Mouse (Mus musculus) embryonic facial prominence, embryonic 11.5 days (tissue): Measurements from ENCODE around the gene Sall4. TPM values are rescaled to one million over a fixed set of nuclear protein-coding genes. Genes with fewer than 3 reads are reported as not detected.
A peak's percentile ranks its signal among the peaks of the same experiment; 100 is the strongest.
"Not testable (repeated sequence)": the region's sequence is repeated elsewhere in the genome, so short reads cannot be mapped to it uniquely, and the experiment has no call there.

Source experiments
- ATAC-seq: fragments of 200-750 bp; cut with Nextera tagmentation; replicated peaks from 2 replicates; pipeline ENCODE4 v1.8.0; 2017; ENCODE audit warnings: low read depth; ENCODE audit not compliant: insufficient number of reproducible peaks, low FRiP score, low TSS enrichment
- DNase-seq: peaks from one replicate; pipeline ENCODE4 v3.0.0-alpha.2; 2015; ENCODE audit warnings: low spot score
- H3K27ac ChIP-seq: fragments of 300-500 bp; sonication (generic); replicated peaks from 2 replicates; pipeline ENCODE4 v1.5.1; 2014; ENCODE audit warnings: mild to moderate bottlenecking, low read depth, low read length, control low read depth
- H3K27me3 ChIP-seq: fragments of 300-500 bp; sonication (generic); 2 replicates; pipeline ENCODE4 v1.6.1; 2014; ENCODE audit warnings: mild to moderate bottlenecking, low read length, moderate library complexity, mixed read lengths; ENCODE audit not compliant: control insufficient read depth, insufficient read depth
- H3K36me3 ChIP-seq: fragments of 300-500 bp; sonication (generic); replicated peaks from 2 replicates; pipeline ENCODE4 v1.6.1; 2014; ENCODE audit warnings: low read depth, mild to moderate bottlenecking, low read length, moderate library complexity, mixed read lengths; ENCODE audit not compliant: control insufficient read depth, insufficient read depth
- H3K4me1 ChIP-seq: fragments of 300-500 bp; sonication (generic); 2 replicates; pipeline ENCODE4 v1.6.1; 2014; ENCODE audit warnings: low read length, mixed read lengths; ENCODE audit not compliant: control insufficient read depth, insufficient read depth
- H3K4me2 ChIP-seq: fragments of 300-500 bp; sonication (generic); 2 replicates; pipeline ENCODE4 v1.6.1; 2014; ENCODE audit warnings: low read depth, mild to moderate bottlenecking, control low read depth, low read length, moderate library complexity
- H3K4me3 ChIP-seq: fragments of 300-500 bp; sonication (generic); 2 replicates; pipeline ENCODE4 v1.5.1; 2014; ENCODE audit warnings: low read depth, low read length, control low read depth
- H3K9ac ChIP-seq: fragments of 300-500 bp; sonication (generic); replicated peaks from 2 replicates; pipeline ENCODE4 v1.6.1; 2014; ENCODE audit warnings: mild to moderate bottlenecking, control low read depth, low read length
- H3K9me3 ChIP-seq: fragments of 300-500 bp; sonication (generic); replicated peaks from 2 replicates; pipeline ENCODE4 v1.6.1; 2016; ENCODE audit warnings: mild to moderate bottlenecking, low read length, inconsistent platforms, mixed read lengths; ENCODE audit not compliant: control insufficient read depth
- WGBS: fragments of 180-500 bp; shearing (Covaris S2); extraction: QIAGEN DNeasy Blood & Tissue Kit; methylation state at CpG from one replicate; pipeline ENCODE4 v1.1.7; 2014; 5-methylcytosine and 5-hydroxymethylcytosine counted together
- polyA plus RNA-seq: library from polyadenylated mRNA; unstranded; fragments of >200 nt; fragmentation: Nextera tagmentation; extraction: Ambion mirVana; gene quantifications from 2 replicates; pipeline ENCODE4 v1.2.1, GENCODE M21; 2014

Sall4 gene
- polyA plus RNA-seq, 1 experiment from 2014 or later: 13.3 TPM

DNA sequence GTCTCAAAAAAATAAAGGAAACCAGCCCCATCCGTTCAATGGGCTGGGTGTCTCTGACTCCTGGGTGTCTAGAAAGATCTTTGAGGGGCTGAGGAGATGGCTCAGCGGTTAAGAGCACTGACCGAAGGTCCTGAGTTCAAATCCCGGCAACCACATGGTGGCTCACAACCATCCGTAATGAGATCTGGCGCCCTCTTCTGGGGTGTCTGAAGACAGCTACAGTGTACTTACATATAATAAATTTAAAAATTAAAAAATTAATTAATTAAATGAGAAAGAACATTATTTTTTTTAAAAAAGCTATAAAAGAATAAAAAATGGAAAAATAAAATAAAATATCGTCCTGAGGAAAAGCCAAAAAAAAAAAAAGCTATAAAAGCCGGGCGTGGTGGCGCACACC, 23.3 kb downstream of the Sall4 start:
- H3K27ac ChIP-seq, ATAC-seq, H3K36me3 ChIP-seq, H3K4me3 ChIP-seq, H3K27me3 ChIP-seq, H3K4me2 ChIP-seq, H3K4me1 ChIP-seq, DNase-seq, H3K9me3 ChIP-seq, H3K9ac ChIP-seq: not testable (repeated sequence)
- WGBS: 90% methylated on average over 10 of the region's 10 CpGs

DNA sequence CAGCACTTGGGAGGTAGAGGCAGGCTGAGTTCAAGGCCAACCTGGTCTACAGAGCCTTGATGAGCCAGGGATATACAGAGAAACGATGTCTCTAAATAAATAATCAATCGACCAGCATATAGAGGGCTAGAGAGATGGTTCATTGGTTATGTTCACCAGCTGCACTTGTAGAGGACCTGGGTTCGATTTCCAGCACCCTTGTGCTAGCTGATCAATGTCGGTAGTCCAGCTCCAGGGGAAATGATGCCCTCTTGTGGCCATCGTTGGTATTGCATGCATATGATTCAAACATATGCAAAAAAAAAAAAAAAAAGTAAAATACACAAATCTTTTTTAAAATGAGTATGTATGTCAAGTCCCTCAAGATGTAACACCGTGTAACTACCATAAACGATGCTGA, 25.1 kb downstream of the Sall4 start:
- Histone ChIP-seq H3K27ac (no peak overlapping the region), H3K36me3 (no peaks in the 10 kb centered on the region), H3K4me2 (no peak overlapping the region), H3K4me1 (no peaks in the 10 kb centered on the region), H3K9me3 (no peaks in the 10 kb centered on the region), H3K4me3 (no peak overlapping the region), H3K9ac (no peak overlapping the region), H3K27me3 (no peaks in the 10 kb centered on the region)
- ATAC-seq: no peak
- 24% methylated on average over 7 of the region's 7 CpGs for WGBS
- peak; percentile 77 for DNase-seq

DNA sequence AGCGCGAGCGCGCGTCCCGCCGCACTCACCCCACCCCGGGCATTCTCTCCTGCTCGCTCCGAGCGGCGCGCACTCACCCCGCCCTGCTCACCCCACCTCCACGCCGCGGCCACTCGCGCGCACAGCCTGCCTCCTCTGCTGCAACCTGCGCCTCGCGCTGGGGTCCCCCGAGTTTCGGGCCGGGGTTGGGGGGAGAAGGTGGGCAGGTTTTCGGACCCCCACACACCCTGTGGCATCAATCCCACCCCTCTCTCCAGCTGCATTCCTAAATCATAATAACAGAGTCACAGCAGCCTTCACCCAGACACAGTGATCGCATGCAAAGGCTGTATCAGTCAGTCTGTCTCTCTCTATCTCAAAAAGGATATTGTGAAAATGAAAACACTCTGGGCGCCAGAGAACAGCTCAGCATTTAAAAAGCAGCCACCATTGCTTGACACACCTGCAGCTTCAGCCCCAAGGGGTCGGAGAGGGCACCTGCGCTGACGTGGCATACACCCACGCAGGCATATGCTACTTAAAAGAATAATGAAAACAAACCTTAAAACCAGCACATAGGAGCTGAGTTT, 25.6 kb downstream of the Sall4 start, which contains the start of gene Atp9a:
Atp9a (minus strand) TSS at position 351 of the 569 bp plus-strand sequence.
- Histone ChIP-seq H3K27me3 (no peaks in the 10 kb centered on the region), H3K4me2 (peak within 1 kb of the TSS; percentile 89), H3K4me1 (no peaks in the 10 kb centered on the region), H3K9ac (peak within 1 kb of the TSS; percentile 83), H3K36me3 (no peaks in the 10 kb centered on the region), H3K4me3 (peak within 1 kb of the TSS; percentile 84), H3K9me3 (no peaks in the 10 kb centered on the region), H3K27ac (peak within 1 kb of the TSS; percentile 38; the same call in 1 of the 2 replicates)
- ATAC-seq (0 out of 2 replicates have a peak, but pooled peaks have one; percentile 48), DNase-seq (peak; percentile 51)
- WGBS: 10% methylated on average over 25 of the region's 33 CpGs

DNA sequence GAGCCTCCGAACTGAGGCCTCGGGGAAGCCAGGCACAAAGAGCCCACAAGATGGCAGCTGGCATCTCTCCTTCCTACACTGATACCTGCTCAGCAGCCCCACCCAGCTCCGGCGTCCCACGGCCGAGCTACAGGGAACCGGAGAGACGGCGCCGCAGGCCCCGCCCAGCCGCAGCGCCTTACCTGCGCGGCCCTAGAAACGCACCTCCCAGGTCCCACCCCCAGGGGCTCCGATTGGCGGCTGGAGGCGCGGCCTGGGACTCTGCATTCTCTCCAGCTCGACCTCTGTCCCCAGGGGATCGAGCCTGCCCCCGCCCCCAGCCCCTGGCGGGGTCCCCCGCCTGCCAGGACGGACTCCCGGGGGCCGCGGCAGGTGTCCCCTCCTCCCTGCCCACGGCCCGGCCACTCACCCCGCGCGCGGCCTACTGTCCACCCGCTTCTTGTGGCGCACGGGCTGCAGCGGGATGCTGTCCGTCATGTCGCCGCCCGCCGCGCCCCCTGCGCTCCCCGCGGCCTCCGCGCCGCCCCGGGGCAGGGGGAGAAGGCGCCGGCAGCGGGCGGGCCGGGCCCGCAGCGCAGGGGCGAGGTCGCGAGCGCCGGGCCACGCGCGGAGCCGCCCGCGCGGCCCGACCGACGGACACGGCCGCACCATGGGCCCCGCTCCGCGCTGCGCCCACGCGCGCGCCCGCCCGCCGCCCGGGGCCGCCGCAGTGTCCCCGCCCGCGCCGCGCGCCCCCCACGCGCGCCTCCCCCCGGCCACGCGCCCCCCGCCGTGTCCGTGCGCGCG, 26.3 kb downstream of the Sall4 start:
- peak overlapping the region; percentile 38; the same call in 1 of the 2 replicates for H3K27ac ChIP-seq
- no peaks in the 10 kb centered on the region for H3K4me1 ChIP-seq
- peak overlapping the region; percentile 83 for H3K9ac ChIP-seq
- peak overlapping the region; percentile 89 for H3K4me2 ChIP-seq
- no peaks in the 10 kb centered on the region for H3K36me3 ChIP-seq
- under 1% methylated on average over 76 of the region's 108 CpGs for WGBS
- H3K9me3 ChIP-seq: no peaks in the 10 kb centered on the region
- ATAC-seq (peak; percentile 77), DNase-seq (peak; percentile 76)
- H3K27me3 ChIP-seq: no peaks in the 10 kb centered on the region
- peak overlapping the region; percentile 84 for H3K4me3 ChIP-seq

DNA sequence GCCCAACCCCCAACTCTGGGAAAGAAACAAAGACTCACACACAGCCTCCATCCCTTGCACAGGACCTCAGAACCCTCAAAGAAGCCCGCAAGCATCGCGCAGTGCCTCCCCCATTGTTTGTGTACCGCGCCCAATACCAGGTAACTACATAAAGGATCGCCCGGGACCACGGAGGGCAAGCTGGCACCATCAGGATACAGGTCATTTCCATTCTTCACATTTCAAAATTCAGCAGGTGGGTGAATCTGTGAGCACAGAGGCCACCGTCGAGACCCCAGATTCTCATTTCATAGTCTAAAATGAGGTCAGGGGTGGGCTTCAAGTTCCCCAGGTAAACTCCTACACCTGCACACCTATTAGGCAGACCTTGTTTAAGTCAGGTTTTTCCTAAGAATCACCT, 27.2 kb downstream of the Sall4 start:
- H3K4me3 ChIP-seq: no peak overlapping the region; the same call in 1 of the 2 replicates
- H3K4me2 ChIP-seq: no peak overlapping the region; the same call in 1 of the 2 replicates
- DNase-seq: no peak
- H3K36me3 ChIP-seq: no peaks in the 10 kb centered on the region
- WGBS: 89% methylated on average over 10 of the region's 10 CpGs
- H3K9me3 ChIP-seq: no peaks in the 10 kb centered on the region
- no peak for ATAC-seq
- H3K27ac ChIP-seq: no peak overlapping the region
- no peaks in the 10 kb centered on the region for H3K4me1 ChIP-seq
- H3K27me3 ChIP-seq: no peaks in the 10 kb centered on the region
- no peak overlapping the region for H3K9ac ChIP-seq

DNA sequence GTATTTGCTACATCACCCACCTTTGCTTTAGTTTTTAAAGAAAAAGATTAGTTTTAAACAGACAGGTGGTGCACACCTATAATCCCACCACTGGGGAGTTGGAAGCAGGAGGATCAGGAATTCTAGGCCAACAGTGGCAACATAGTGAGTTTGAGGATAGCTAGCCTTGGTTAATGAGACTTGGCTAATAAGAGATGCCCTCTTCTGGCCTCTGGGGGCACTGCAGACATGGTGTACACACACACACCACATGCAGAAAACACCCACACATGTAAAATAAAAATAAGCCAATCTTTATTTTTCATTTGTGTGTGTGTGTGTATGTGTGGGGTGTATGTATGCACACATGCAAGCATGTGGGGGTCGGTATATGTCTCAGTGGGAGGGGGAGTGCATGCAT, 28.9 kb downstream of the Sall4 start:
- Histone ChIP-seq H3K9ac (no peak overlapping the region), H3K27me3 (no peaks in the 10 kb centered on the region), H3K9me3 (no peaks in the 10 kb centered on the region), H3K4me3 (no peak overlapping the region), H3K4me2 (no peak overlapping the region), H3K36me3 (no peaks in the 10 kb centered on the region), H3K27ac (no peak overlapping the region), H3K4me1 (no peaks in the 10 kb centered on the region)
- DNase-seq (no peak), ATAC-seq (no peak)
- WGBS: 94% methylated on average over 1 of the region's 1 CpGs

DNA sequence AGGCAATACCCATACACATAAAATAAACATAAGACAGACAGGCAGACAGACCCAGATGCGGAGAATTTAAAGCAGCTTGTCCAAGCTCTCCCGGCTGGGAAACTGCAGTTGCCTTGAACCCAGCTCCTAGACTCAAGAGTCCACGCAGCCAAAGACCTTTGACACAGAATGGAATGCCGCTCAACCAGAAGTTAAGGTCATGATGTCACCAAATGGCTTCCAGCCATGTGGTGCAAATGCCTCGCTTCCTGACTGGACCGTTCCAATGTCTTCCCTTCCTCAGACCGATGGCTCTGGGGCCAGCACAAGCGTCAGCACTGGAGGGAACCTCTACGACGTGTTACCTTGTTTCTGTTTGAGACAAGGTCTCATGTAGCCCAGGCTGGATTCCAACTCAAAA, 29.9 kb downstream of the Sall4 start:
- no peaks in the 10 kb centered on the region for H3K36me3 ChIP-seq
- H3K4me2 ChIP-seq: no peak overlapping the region
- no peaks in the 10 kb centered on the region for H3K9me3 ChIP-seq
- H3K4me3 ChIP-seq: no peak overlapping the region
- ATAC-seq (no peak), DNase-seq (no peak)
- H3K9ac ChIP-seq: no peak overlapping the region
- 65% methylated on average over 10 of the region's 10 CpGs for WGBS
- H3K27ac ChIP-seq: no peak overlapping the region
- no peaks in the 10 kb centered on the region for H3K4me1 ChIP-seq
- no peaks in the 10 kb centered on the region for H3K27me3 ChIP-seq

DNA sequence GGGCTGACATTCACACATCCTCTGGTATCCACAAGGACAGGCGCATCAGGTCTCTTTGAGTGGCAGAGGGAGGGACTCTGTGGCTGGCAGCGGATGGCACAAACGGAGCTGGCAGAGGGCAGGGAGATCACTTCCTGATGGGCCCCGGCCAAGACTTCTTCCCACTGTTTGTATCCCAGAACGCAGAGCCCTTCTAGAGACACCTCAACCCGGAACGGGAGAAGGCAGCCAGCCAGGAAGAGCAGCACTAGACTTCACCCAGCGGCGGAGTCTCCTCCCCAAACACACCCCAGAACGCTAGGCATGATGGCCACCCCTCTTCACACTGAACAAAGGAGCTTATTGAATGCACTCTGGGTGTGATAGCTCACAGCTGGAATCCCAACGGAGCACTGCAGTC, 33.7 kb downstream of the Sall4 start:
- ATAC-seq (no peak), DNase-seq (no peak)
- no peaks in the 10 kb centered on the region for H3K36me3 ChIP-seq
- H3K9ac ChIP-seq: no peak overlapping the region
- no peak overlapping the region for H3K4me2 ChIP-seq
- H3K9me3 ChIP-seq: no peaks in the 10 kb centered on the region
- no peaks in the 10 kb centered on the region; the same call in 1 of the 2 replicates for H3K4me1 ChIP-seq
- no peak overlapping the region for H3K27ac ChIP-seq
- no peak overlapping the region for H3K4me3 ChIP-seq
- no peaks in the 10 kb centered on the region for H3K27me3 ChIP-seq
- WGBS: 51% methylated on average over 11 of the region's 11 CpGs
